Mouse (Mus musculus): ENCODE data around the gene Hand1. TPM values are rescaled to one million over a fixed set of nuclear protein-coding genes. Genes with fewer than 3 reads are reported as not detected.

Hand1 gene
- polyA plus RNA-seq, 1 experiment from 2014 or later = not detected

DNA sequence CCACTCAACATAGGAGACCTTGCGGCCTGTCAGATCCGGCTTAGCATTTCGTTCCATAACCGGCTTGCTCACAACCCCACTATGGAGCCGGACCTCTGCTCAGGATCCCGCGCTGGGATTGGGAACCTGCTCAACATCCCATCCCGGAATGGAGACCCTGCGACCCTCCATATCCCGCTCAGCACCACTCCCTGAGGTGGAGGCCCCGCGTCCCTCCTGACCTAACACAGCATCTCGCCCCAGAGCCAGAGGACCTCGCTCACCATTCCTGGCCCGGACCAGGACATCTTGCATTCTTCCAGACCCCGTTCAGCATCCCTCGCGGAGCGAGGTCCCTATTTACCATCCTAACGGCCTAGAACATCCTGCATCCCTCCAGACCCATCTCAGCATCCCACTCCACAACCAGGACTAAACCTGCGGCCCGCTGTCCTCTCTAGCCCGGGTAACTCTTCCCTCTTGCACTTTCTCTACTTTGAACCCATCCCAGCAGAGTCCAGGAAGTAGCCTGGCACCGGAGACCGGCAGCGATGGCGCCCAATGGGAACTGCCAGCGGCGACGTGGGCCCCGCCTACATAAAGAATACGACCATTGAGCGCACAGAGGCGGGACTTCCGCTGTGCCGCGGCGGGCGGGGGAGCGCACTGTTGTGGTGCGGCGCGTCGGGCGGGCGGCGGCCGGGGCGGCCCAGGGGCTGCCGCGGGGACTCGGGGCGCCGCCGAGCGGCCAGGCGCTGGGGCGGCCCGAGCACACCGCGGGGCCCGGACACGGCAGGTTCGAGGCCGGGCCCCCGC, 31.4 kb downstream of the Hand1 start, which contains the start of gene Sap30l:
Gene Sap30l (plus strand): TSS at position 667 of the 795 bp plus-strand sequence.
- Histone ChIP-seq H3K36me3 (ENCODE audit: control insufficient read depth, insufficient read depth, low read length) (0 out of 2 replicates have a peak, but pooled peaks cover under 1% of the 10 kb centered on the region), H3K9ac (replicated peaks; ENCODE audit: low read length) (peak within 1 kb of the TSS; percentile 86), H3K9me3 (ENCODE audit: control insufficient read depth, low read length) (no peaks in the 10 kb centered on the region), H3K4me1 (ENCODE audit: control insufficient read depth, insufficient read depth, low read length) (peaks cover 19% of the 10 kb centered on the region), H3K4me3 (replicated peaks; ENCODE audit: low read depth, low read length) (peak within 1 kb of the TSS; percentile 94), H3K27me3 (ENCODE audit: control insufficient read depth, insufficient read depth, low read length) (no peaks in the 10 kb centered on the region), H3K4me2 (ENCODE audit: low read length) (peak within 1 kb of the TSS; percentile 95), H3K27ac (replicated peaks; ENCODE audit: low read depth, low read length) (peak within 1 kb of the TSS; percentile 73)
- DNase-seq (peak; percentile 99), ATAC-seq (ENCODE audit: low FRiP score, low TSS enrichment) (peak; percentile 97)
- under 1% methylated on average over 66 of the region's 66 CpGs for WGBS

DNA sequence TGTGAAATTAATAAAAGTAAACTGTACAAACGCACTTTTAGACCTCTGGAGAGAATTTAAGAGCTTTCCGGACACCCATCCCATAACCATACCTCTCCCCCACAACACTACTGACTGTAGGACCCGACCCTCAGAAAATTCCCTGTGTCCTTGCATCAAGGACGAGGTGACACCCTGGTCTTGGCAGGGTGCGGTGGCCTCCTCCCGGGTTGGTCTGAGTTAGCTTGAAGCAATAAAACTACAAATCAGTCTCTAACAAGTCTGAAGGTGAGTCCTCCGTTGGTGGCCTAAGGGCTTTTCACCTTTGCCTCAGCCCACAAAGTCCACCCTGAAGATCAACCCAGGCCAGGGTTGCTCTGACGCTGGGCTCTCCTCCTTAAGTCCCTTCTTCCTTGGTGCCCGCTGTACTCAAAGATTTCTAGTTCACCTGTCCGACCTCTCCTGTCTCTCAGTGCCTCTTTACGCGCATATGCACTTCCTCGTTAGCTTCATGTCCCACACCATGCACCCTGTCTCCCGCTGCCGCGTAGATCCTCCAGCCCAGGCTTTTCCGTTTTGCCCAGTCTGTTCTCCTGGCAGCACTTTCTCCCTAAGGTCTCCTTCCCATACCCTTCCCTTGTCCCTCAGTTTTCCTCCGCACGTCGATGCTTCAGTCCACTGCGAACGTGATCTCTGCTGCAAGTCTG, 32.2 kb downstream of the Hand1 start:
- Histone ChIP-seq H3K4me2 (ENCODE audit: low read length) (peak overlapping the region; percentile 95), H3K27ac (replicated peaks; ENCODE audit: low read depth, low read length) (peak overlapping the region; percentile 73; the same call in 1 of the 2 replicates), H3K36me3 (ENCODE audit: control insufficient read depth, insufficient read depth, low read length) (no peaks in the 10 kb centered on the region), H3K4me1 (ENCODE audit: control insufficient read depth, insufficient read depth, low read length) (peaks cover 19% of the 10 kb centered on the region), H3K27me3 (ENCODE audit: control insufficient read depth, insufficient read depth, low read length) (no peaks in the 10 kb centered on the region), H3K4me3 (replicated peaks; ENCODE audit: low read depth, low read length) (peak overlapping the region; percentile 94), H3K9me3 (ENCODE audit: control insufficient read depth, low read length) (no peaks in the 10 kb centered on the region), H3K9ac (replicated peaks; ENCODE audit: low read length) (peak overlapping the region; percentile 86)
- 19% methylated on average over 22 of the region's 22 CpGs for WGBS
- ATAC-seq (ENCODE audit: low FRiP score, low TSS enrichment) = no peak
- no peak for DNase-seq

DNA sequence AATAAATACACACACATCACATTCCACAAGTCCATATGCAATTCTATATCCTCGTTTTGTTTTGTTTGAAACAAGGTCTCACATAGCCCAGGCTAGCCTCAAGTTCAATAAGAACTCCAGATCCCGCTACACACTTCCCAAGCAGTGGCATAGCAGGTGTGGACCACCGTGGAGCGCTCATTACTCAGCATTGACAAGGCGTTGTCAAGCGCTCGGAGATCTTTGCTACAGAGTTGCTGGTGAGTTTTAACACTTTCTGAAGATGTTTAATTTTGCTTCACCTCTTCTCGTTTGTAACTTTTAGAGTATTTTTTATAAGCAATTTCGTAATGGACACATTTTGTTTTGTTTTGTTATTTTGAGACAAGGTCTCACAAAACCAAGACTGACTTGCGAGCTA, 33.2 kb downstream of the Hand1 start:
- Histone ChIP-seq H3K27ac (replicated peaks; ENCODE audit: low read depth, low read length) (no peak overlapping the region), H3K9ac (replicated peaks; ENCODE audit: low read length) (no peak overlapping the region), H3K4me1 (ENCODE audit: control insufficient read depth, insufficient read depth, low read length) (peaks cover 19% of the 10 kb centered on the region), H3K27me3 (ENCODE audit: control insufficient read depth, insufficient read depth, low read length) (no peaks in the 10 kb centered on the region), H3K9me3 (ENCODE audit: control insufficient read depth, low read length) (no peaks in the 10 kb centered on the region), H3K4me3 (replicated peaks; ENCODE audit: low read depth, low read length) (no peak overlapping the region), H3K36me3 (ENCODE audit: control insufficient read depth, insufficient read depth, low read length) (no peaks in the 10 kb centered on the region), H3K4me2 (ENCODE audit: low read length) (no peak overlapping the region)
- 88% methylated on average over 10 of the region's 10 CpGs for WGBS
- DNase-seq (no peak), ATAC-seq (ENCODE audit: low FRiP score, low TSS enrichment) (no peak)

DNA sequence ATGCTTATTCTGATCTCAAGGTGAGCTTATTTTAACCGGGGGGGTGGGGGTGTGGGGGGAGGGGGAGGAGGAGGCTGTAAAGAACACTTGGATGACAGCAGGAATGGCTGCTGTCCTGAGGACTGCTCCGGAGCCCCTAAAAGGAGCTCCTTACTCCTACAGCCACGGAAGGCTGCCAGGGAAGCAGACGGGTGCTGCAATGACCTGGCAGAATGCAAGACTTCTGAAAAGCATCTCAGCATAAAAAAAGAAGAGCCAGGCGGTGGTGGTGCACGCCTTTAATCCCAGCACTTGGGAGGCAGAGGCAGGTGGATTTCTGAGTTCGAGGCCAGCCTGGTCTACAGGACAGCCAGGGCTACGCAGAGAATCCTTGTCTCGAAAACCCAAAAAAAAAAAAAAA, 34.8 kb downstream of the Hand1 start:
- H3K4me3 ChIP-seq (replicated peaks; ENCODE audit: low read depth, low read length) = no peak overlapping the region
- H3K36me3 ChIP-seq (ENCODE audit: control insufficient read depth, insufficient read depth, low read length) = no peaks in the 10 kb centered on the region
- DNase-seq (no peak), ATAC-seq (ENCODE audit: low FRiP score, low TSS enrichment) (no peak)
- H3K9ac ChIP-seq (replicated peaks; ENCODE audit: low read length) = no peak overlapping the region
- no peak overlapping the region for H3K4me2 ChIP-seq (ENCODE audit: low read length)
- H3K9me3 ChIP-seq (ENCODE audit: control insufficient read depth, low read length) = no peaks in the 10 kb centered on the region
- 86% methylated on average over 9 of the region's 9 CpGs for WGBS
- peaks cover 11% of the 10 kb centered on the region for H3K4me1 ChIP-seq (ENCODE audit: control insufficient read depth, insufficient read depth, low read length)
- no peaks in the 10 kb centered on the region for H3K27me3 ChIP-seq (ENCODE audit: control insufficient read depth, insufficient read depth, low read length)
- no peak overlapping the region for H3K27ac ChIP-seq (replicated peaks; ENCODE audit: low read depth, low read length)

DNA sequence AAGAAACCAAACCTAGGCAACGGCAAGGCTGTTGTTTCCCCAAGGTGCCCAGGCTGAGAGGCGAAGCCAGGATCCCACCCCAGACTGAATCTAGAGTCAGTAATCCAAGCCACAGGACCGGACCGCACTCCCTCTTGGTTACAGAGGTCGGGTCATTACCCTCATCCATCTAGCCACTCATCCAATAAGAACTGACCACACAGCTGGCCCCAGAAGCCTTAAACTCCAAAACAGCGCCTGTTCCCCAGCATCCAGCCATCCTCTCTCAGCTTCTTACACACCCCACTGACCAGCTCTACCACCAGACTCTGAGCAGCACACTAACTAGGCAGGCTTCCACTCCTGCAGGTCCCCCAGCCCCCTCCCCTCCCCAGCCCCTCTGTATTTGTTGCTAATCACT, 37.5 kb downstream of the Hand1 start:
- WGBS = 58% methylated on average over 6 of the region's 6 CpGs

DNA sequence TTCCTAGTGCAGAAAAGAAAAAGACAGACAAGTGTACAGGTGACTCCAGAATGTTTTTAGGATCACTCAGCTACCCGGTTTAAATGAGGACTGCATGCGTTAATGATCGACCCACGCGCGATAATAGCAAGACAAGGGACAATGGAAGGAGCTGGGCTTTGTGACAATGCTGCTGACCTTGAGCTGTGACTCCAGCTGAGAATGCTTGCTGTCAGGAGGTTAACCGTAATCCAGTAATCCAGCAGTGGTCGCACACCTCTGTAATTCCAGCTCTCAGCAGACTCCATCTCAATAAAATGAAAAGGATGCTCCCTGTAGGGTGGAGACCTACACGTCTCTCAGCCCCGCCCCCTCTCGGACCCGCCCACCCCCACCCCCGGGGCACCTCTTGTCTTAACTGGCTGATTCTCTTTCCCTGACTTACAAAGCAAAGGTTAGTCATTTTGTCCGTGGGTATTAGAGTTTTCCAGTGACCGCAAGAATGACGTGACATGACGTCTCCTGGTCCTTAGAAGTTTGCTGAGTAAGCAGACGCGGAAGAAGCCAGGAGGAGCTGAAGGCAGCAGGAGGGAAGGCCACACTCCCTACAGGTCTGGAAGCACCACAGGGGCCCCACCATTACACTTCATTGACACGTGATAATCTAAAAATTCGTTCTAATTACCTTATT, 41.6 kb downstream of the Hand1 start:
- no peaks in the 10 kb centered on the region for H3K9me3 ChIP-seq (ENCODE audit: control insufficient read depth, low read length)
- H3K4me2 ChIP-seq (ENCODE audit: low read length) = no peak overlapping the region
- no peaks in the 10 kb centered on the region for H3K36me3 ChIP-seq (ENCODE audit: control insufficient read depth, insufficient read depth, low read length)
- no peak for DNase-seq
- ATAC-seq (ENCODE audit: low FRiP score, low TSS enrichment) = no peak
- H3K27ac ChIP-seq (replicated peaks; ENCODE audit: low read depth, low read length) = no peak overlapping the region
- 25% methylated on average over 21 of the region's 21 CpGs for WGBS
- peaks cover 12% of the 10 kb centered on the region for H3K4me1 ChIP-seq (ENCODE audit: control insufficient read depth, insufficient read depth, low read length)
- no peaks in the 10 kb centered on the region for H3K27me3 ChIP-seq (ENCODE audit: control insufficient read depth, insufficient read depth, low read length)
- H3K9ac ChIP-seq (replicated peaks; ENCODE audit: low read length) = no peak overlapping the region
- H3K4me3 ChIP-seq (replicated peaks; ENCODE audit: low read depth, low read length) = no peak overlapping the region

More for the DNA sequence above, 37.5 kb downstream of the Hand1 start:
- ATAC-seq (ENCODE audit: low FRiP score, low TSS enrichment) (no peak), DNase-seq (no peak)
- Histone ChIP-seq H3K36me3 (ENCODE audit: control insufficient read depth, insufficient read depth, low read length) (no peaks in the 10 kb centered on the region), H3K9me3 (ENCODE audit: control insufficient read depth, low read length) (no peaks in the 10 kb centered on the region), H3K4me1 (ENCODE audit: control insufficient read depth, insufficient read depth, low read length) (no peaks in the 10 kb centered on the region; the same call in 1 of the 2 replicates), H3K27ac (replicated peaks; ENCODE audit: low read depth, low read length) (no peak overlapping the region), H3K4me3 (replicated peaks; ENCODE audit: low read depth, low read length) (no peak overlapping the region), H3K9ac (replicated peaks; ENCODE audit: low read length) (no peak overlapping the region), H3K27me3 (ENCODE audit: control insufficient read depth, insufficient read depth, low read length) (no peaks in the 10 kb centered on the region), H3K4me2 (ENCODE audit: low read length) (no peak overlapping the region)

DNA sequence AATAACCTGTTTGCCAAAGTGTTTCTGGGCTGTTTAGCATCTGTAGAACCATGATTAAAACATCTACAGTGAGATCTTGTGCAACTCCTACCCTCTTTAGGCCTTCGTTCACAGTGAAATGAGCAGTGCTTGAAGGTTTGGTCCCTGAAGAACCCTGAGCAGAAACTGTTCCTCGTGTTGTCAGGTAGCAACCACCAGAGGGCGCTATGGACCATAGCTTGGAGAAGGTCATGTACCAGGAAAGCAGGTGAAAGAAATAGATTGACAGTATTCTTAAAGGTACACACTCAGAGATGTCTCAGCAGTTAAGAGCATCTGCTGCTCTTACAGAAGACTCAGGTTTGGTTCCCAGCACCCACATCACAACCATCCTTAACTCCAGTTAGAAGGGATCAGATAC, 44.7 kb downstream of the Hand1 start:
- no peak overlapping the region for H3K4me3 ChIP-seq (replicated peaks; ENCODE audit: low read depth, low read length)
- no peaks in the 10 kb centered on the region for H3K27me3 ChIP-seq (ENCODE audit: control insufficient read depth, insufficient read depth, low read length)
- DNase-seq (no peak), ATAC-seq (ENCODE audit: low FRiP score, low TSS enrichment) (no peak)
- H3K36me3 ChIP-seq (ENCODE audit: control insufficient read depth, insufficient read depth, low read length) = peaks cover 5% of the 10 kb centered on the region; the same call in 1 of the 2 replicates
- no peak overlapping the region for H3K9ac ChIP-seq (replicated peaks; ENCODE audit: low read length)
- peaks cover 12% of the 10 kb centered on the region for H3K4me1 ChIP-seq (ENCODE audit: control insufficient read depth, insufficient read depth, low read length)
- H3K4me2 ChIP-seq (ENCODE audit: low read length) = no peak overlapping the region
- H3K9me3 ChIP-seq (ENCODE audit: control insufficient read depth, low read length) = no peaks in the 10 kb centered on the region
- 49% methylated on average over 3 of the region's 3 CpGs for WGBS
- no peak overlapping the region for H3K27ac ChIP-seq (replicated peaks; ENCODE audit: low read depth, low read length)

DNA sequence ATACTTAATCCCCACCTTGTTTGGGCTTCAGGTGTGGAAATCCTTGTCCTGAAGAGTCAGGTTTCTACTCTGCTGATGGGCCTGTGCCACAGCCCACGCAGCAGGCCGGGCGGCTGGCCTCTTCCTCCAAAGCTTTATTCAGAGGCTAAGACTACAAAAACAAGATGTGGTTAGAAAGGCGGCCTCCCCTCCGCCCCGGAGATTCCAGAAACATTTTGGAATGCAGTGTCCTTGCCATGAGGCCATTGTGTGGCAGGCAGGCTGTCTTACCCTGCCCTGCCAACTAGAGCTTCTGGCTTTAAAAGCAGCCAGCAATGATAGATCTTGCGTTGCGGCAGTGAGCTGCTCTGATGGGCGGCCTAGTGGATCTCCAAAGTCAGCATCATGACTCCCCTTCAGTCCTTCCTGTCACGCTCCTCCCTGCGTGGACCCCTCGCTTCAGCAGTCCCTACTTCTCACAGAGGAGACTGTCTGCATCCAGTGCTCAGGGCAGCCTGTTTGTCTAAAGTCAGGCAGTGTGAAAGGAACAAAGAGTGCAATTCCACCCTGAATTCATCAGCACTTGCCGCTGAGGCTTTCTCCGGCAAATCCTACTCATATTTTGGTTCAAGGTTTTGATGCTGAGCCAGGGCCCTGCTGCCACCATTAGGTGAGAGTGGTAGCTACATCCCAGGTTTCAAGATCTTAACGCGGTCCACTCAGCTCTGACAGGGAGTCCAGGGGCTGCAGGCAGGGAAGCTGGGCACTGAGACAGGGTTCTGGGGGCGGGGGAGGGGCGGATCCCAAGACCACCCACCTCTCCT, 45.8 kb downstream of the Hand1 start:
- H3K4me1 ChIP-seq (ENCODE audit: control insufficient read depth, insufficient read depth, low read length) = peaks cover 12% of the 10 kb centered on the region
- H3K4me2 ChIP-seq (ENCODE audit: low read length) = peak overlapping the region; percentile 15
- H3K4me3 ChIP-seq (replicated peaks; ENCODE audit: low read depth, low read length) = no peak overlapping the region
- peaks cover 5% of the 10 kb centered on the region; the same call in 1 of the 2 replicates for H3K36me3 ChIP-seq (ENCODE audit: control insufficient read depth, insufficient read depth, low read length)
- no peaks in the 10 kb centered on the region for H3K27me3 ChIP-seq (ENCODE audit: control insufficient read depth, insufficient read depth, low read length)
- ATAC-seq (ENCODE audit: low FRiP score, low TSS enrichment) = no peak; the same call in 1 of the 2 replicates
- DNase-seq = peak; percentile 84
- H3K9ac ChIP-seq (replicated peaks; ENCODE audit: low read length) = peak overlapping the region; percentile 29; the same call in 1 of the 2 replicates
- WGBS = 14% methylated on average over 18 of the region's 18 CpGs
- H3K9me3 ChIP-seq (ENCODE audit: control insufficient read depth, low read length) = no peaks in the 10 kb centered on the region
- peak overlapping the region; percentile 67 for H3K27ac ChIP-seq (replicated peaks; ENCODE audit: low read depth, low read length)

Measured in midbrain, embryonic 14.5 days (tissue).